Mouse (Mus musculus) erythroblast, embryonic 14.5 days (primary cell): ENCODE data around the gene Npy4r. TPM values are rescaled to one million over a fixed set of nuclear protein-coding genes. Genes with fewer than 3 reads are reported as not detected.

Experiments
- H3K27me3 ChIP-seq: 2 replicates; pipeline ENCODE4 v1.6.1; 2012; ENCODE audit warnings: inconsistent platforms; ENCODE audit not compliant: control insufficient read depth
- H3K36me3 ChIP-seq: 2 replicates; pipeline ENCODE4 v1.6.1; 2012; ENCODE audit warnings: mild to moderate bottlenecking, inconsistent platforms; ENCODE audit not compliant: control insufficient read depth
- H3K4me1 ChIP-seq: 2 replicates; pipeline ENCODE4 v1.6.1; 2012; ENCODE audit warnings: inconsistent platforms; ENCODE audit not compliant: control insufficient read depth
- H3K4me3 ChIP-seq: replicated peaks from 2 replicates; pipeline ENCODE3; 2012; ENCODE audit warnings: moderate library complexity, mild to moderate bottlenecking, inconsistent platforms
- H3K9me3 ChIP-seq: 2 replicates; pipeline ENCODE4 v1.6.1; 2012; ENCODE audit warnings: low read length, inconsistent platforms, mixed read lengths; ENCODE audit not compliant: control insufficient read depth
- GATA1 ChIP-seq: IDR thresholded peaks from 2 replicates; pipeline ENCODE4 v1.6.1; 2012; ENCODE audit warnings: low read length, inconsistent platforms, mixed read lengths
- TAL1 ChIP-seq: IDR thresholded peaks from 3 replicates; pipeline ENCODE4 v1.6.1; 2012; ENCODE audit warnings: low read length, inconsistent platforms, mixed read lengths
- polyA plus RNA-seq: library from polyadenylated mRNA; stranded (reverse); fragments of >175 nt; gene quantifications from 2 replicates; pipeline ENCODE4 v1.2.3, GENCODE M21; 2012

Gene Npy4r
- polyA plus RNA-seq, 1 experiment, result not detected

DNA sequence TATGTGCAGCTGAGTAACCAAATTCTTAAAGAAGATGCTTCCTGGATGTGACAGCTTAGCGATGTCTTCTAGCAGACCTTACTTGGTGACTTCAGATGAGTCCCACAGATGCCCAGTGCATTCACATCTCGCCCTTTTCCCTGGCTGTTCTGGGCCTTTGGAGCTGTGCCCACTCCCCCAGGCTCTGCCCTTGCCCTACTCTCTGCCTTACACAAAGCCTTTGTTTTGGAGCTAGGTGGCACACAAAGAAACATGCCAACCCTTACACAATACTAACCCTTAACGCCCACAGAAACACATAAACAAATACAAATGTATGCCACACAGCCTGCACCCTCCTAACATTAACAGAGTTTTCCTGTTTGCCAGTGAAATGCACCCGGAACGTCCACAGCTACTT, 56.1 kb downstream of the Npy4r start:
- TF ChIP-seq GATA1 (no peak), TAL1 (no peak)
- no peaks in the 10 kb centered on the region for H3K9me3 ChIP-seq

More for the DNA sequence above, 56.1 kb downstream of the Npy4r start:
- no peaks in the 10 kb centered on the region for H3K4me1 ChIP-seq
- H3K4me3 ChIP-seq, result no peak overlapping the region
- H3K36me3 ChIP-seq, result no peaks in the 10 kb centered on the region
- H3K27me3 ChIP-seq, result no peaks in the 10 kb centered on the region

Other genes starting within 250 kb of the Npy4r start
- not detected in 2 replicates for gene Gdf10, start 228.9 kb downstream of the Npy4r start, polyA plus RNA-seq
- gene Gdf2, start 211.4 kb downstream of the Npy4r start, polyA plus RNA-seq, result not detected in 2 replicates
- gene Rbp3, start 198.5 kb downstream of the Npy4r start, polyA plus RNA-seq, result not detected in 2 replicates
- gene Zfp488, start 173.7 kb downstream of the Npy4r start, polyA plus RNA-seq, result not detected in 2 replicates
- not detected in 2 replicates for gene Gm30083, start 137.3 kb downstream of the Npy4r start, polyA plus RNA-seq
- not detected in 2 replicates for gene Gm5460, start 135.7 kb downstream of the Npy4r start, polyA plus RNA-seq
- 0.01 TPM in 1 of 2 replicates, not detected in the other for gene Antxrl, start 99.8 kb downstream of the Npy4r start, polyA plus RNA-seq
- not detected in 2 replicates for gene Anxa8, start 66.5 kb downstream of the Npy4r start, polyA plus RNA-seq
- not detected in 2 replicates for gene A630023A22Rik, start 49.7 kb downstream of the Npy4r start, polyA plus RNA-seq
- gene Gprin2, start 49.2 kb upstream of the Npy4r start, polyA plus RNA-seq, result not detected in 2 replicates
- not detected in 2 replicates for gene Syt15, start 67.1 kb upstream of the Npy4r start, polyA plus RNA-seq
- 0.01 and 0.03 TPM in 2 replicates for gene Shld2, start 158.0 kb upstream of the Npy4r start, polyA plus RNA-seq
- 0.44 and 0.87 TPM in 2 replicates for gene Glud1, start 158.2 kb upstream of the Npy4r start, polyA plus RNA-seq
- not detected in 2 replicates for gene Fam25c, start 202.9 kb upstream of the Npy4r start, polyA plus RNA-seq
- not detected in 2 replicates for gene Sncg, start 222.3 kb upstream of the Npy4r start, polyA plus RNA-seq
- gene Mmrn2, start 223.0 kb upstream of the Npy4r start, polyA plus RNA-seq, result 0.01 TPM in 1 of 2 replicates, not detected in the other